Mouse (Mus musculus) C2C12 (cell line): ENCODE measurements around the gene Nrxn1.

Source experiments
- CEBPB ChIP-seq: IDR thresholded peaks from one replicate; pipeline ENCODE4 v1.6.1; 2011; ENCODE audit warnings: low read depth, mild to moderate bottlenecking, control low read depth, moderate library complexity
- CTCF ChIP-seq: IDR thresholded peaks from one replicate; pipeline ENCODE4 v1.5.1; 2011; ENCODE audit not compliant: control insufficient read depth, insufficient read depth, insufficient read length
- MAX ChIP-seq: IDR thresholded peaks from one replicate; pipeline ENCODE4 v1.6.1; 2011; ENCODE audit warnings: mild to moderate bottlenecking, control low read depth
- MYOD1 ChIP-seq: IDR thresholded peaks from one replicate; pipeline ENCODE4 v1.6.1; 2011; ENCODE audit warnings: low read depth; ENCODE audit not compliant: control insufficient read depth, insufficient read length

DNA sequence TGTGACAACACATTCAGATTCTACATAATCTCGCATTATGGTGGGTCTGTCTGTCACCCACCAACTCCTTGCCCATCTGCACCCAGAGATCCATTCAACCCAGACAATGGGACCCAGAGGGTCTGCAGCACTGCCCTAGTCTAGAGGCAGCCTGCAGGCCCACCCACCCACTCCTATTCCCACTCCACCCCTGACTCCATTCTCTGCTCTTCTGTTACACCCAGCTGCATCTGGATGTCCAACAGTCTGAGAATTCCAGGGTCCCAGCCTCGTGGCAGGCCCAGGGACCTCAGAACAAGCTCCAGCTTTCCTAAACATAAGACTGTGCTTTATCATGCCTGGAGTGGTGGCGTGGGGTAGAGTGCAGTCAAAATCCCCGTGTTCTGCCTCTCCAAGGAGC is 820.6 kb downstream of the Nrxn1 start:
- TF ChIP-seq CTCF (no peak), CEBPB (no peak), MYOD1 (no peak), MAX (no peak)
